Mouse (Mus musculus) gastrocnemius, adult 2 months (tissue): ENCODE measurements at regions not wholly inside any gene's neighbourhood (a gene's known extent, or its start where the extent isn't known, plus 50 kb on each side); places are given as distances from the start of the nearest gene placed in this dataset.

Source experiments
- DNase-seq: peaks from one replicate; pipeline ENCODE4 v3.0.0; 2022
- H3K27ac ChIP-seq: fragments of 200-600 bp; 2 replicates; pipeline ENCODE4 v1.8.1; 2022; ENCODE audit warnings: mild to moderate bottlenecking
- H3K4me3 ChIP-seq: fragments of 200-600 bp; 2 replicates; pipeline ENCODE4 v1.8.1; 2022; ENCODE audit warnings: mild to moderate bottlenecking, moderate library complexity
- CTCF ChIP-seq: fragments of 200-600 bp; IDR thresholded peaks from 2 replicates; pipeline ENCODE4 v1.8.1; 2022; ENCODE audit warnings: antibody characterized with exemption, mild to moderate bottlenecking, moderate library complexity
- intact Hi-C: fragments of 180-260 bp; cut with DNase I; formaldehyde crosslinking; loops from one replicate; pipeline ENCODE4 v1.15.1; 2025

GRCm38 (mm10) chr1:57622561-57622960 is 151.4 kb upstream of the Spats2l start:
- TF ChIP-seq CTCF, result no peak
- Histone ChIP-seq H3K27ac (no peak overlapping the region), H3K4me3 (no peak overlapping the region)
- DNase-seq, result no peak
- intact Hi-C loops, result no loop called here

- H3K4me3 ChIP-seq, result no peak overlapping the region
- DNase-seq, result no peak
- H3K27ac ChIP-seq, result no peak overlapping the region
- intact Hi-C loops, result no loop called here
- TF ChIP-seq CTCF, result no peak
These were observed 140.0 kb upstream of the Spats2l start for GRCm38 (mm10) chr1:57633986-57634385.

GRCm38 (mm10) chr1:57642131-57642530 is 131.8 kb upstream of the Spats2l start:
- Histone ChIP-seq H3K4me3 (no peak overlapping the region), H3K27ac (no peak overlapping the region)
- TF ChIP-seq CTCF, result no peak
- intact Hi-C loops, result no loop called here
- no peak for DNase-seq

GRCm38 (mm10) chr1:57643466-57644097 is 130.4 kb upstream of the Spats2l start:
- DNase-seq, result no peak
- Histone ChIP-seq H3K27ac (no peak overlapping the region), H3K4me3 (no peak overlapping the region)
- intact Hi-C loops, result no loop called here
- no peak for TF ChIP-seq CTCF

GRCm38 (mm10) chr1:57664962-57665361 is 109.0 kb upstream of the Spats2l start:
- no peak overlapping the region for H3K4me3 ChIP-seq
- intact Hi-C loops, result no loop called here
- no peak for TF ChIP-seq CTCF
- no peak for DNase-seq
- H3K27ac ChIP-seq, result no peak overlapping the region

GRCm38 (mm10) chr1:57665724-57666123 is 108.2 kb upstream of the Spats2l start:
- Histone ChIP-seq H3K4me3 (no peak overlapping the region), H3K27ac (no peak overlapping the region)
- intact Hi-C loops, result no loop called here
- DNase-seq, result no peak
- TF ChIP-seq CTCF, result no peak

- DNase-seq, result no peak
- TF ChIP-seq CTCF, result no peak
- Histone ChIP-seq H3K27ac (no peak overlapping the region), H3K4me3 (no peak overlapping the region)
- intact Hi-C loops, result no loop called here
These were observed 107.7 kb upstream of the Spats2l start for GRCm38 (mm10) chr1:57666179-57666693.

GRCm38 (mm10) chr1:57673415-57673814 is 100.5 kb upstream of the Spats2l start:
- DNase-seq, result no peak
- Histone ChIP-seq H3K4me3 (no peak overlapping the region), H3K27ac (no peak overlapping the region)
- intact Hi-C loops, result no loop called here
- no peak for TF ChIP-seq CTCF

GRCm38 (mm10) chr1:57673957-57674699 is 99.8 kb upstream of the Spats2l start:
- H3K4me3 ChIP-seq, result no peak overlapping the region
- no peak overlapping the region for H3K27ac ChIP-seq
- DNase-seq, result no peak
- TF ChIP-seq CTCF, result no peak
- intact Hi-C loops, result no loop called here

GRCm38 (mm10) chr1:57684387-57685162 is 89.4 kb upstream of the Spats2l start:
- peak; percentile 34 for DNase-seq
- TF ChIP-seq CTCF, result no peak
- H3K27ac ChIP-seq, result no peak overlapping the region
- intact Hi-C loops, result no loop called here
- no peak overlapping the region for H3K4me3 ChIP-seq

GRCm38 (mm10) chr1:57689253-57689652 is 84.7 kb upstream of the Spats2l start:
- no peak for DNase-seq
- intact Hi-C loops, result no loop called here
- TF ChIP-seq CTCF, result no peak
- no peak overlapping the region for H3K27ac ChIP-seq
- no peak overlapping the region for H3K4me3 ChIP-seq

- no peak for TF ChIP-seq CTCF
- Histone ChIP-seq H3K27ac (no peak overlapping the region), H3K4me3 (no peak overlapping the region)
- no peak for DNase-seq
- intact Hi-C loops, result no loop called here
These were observed 66.1 kb upstream of the Spats2l start for GRCm38 (mm10) chr1:57707906-57708305.

GRCm38 (mm10) chr1:57712916-57713503 is 61.0 kb upstream of the Spats2l start:
- intact Hi-C loops, result no loop called here
- no peak for TF ChIP-seq CTCF
- H3K27ac ChIP-seq, result no peak overlapping the region
- DNase-seq, result no peak
- H3K4me3 ChIP-seq, result no peak overlapping the region
